Mouse (Mus musculus) brain, embryonic 14.5 days (tissue): ENCODE data around the gene Vgf.

ENCODE experiments used
- CTCF ChIP-seq: fragments of 200-500 bp; IDR thresholded peaks from 2 replicates; pipeline ENCODE4 v1.5.1; 2012; ENCODE audit warnings: inconsistent platforms, mild to moderate bottlenecking, moderate library complexity, borderline replicate concordance; ENCODE audit not compliant: insufficient read depth, insufficient read length; ENCODE audit errors: extremely low read depth
- POLR2A ChIP-seq: fragments of 200-500 bp; IDR thresholded peaks from 2 replicates; pipeline ENCODE4 v1.6.1; 2012; ENCODE audit warnings: mild to moderate bottlenecking, inconsistent platforms, borderline replicate concordance; ENCODE audit not compliant: poor library complexity, insufficient read depth, insufficient read length, severe bottlenecking; ENCODE audit errors: extremely low read depth

DNA sequence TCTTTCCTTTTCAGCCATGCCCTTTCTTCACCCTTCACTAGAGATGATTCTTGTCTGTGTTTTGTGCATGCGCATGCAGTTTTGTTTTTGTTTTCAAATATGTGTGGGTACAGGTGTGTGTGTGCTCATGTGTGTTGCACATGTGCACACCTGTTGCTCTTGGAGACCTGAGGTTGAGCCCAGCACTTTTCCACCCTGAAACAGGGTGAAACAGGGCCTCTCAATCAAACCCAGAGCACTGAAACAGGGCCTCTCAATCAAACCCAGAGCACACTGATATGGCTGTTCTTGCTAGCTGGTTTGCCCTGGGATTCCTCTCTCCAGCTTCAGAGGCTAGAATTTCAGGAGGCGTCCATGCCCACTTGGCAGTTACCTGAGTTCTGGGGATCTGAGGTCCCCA, 25.6 kb upstream of the Vgf start:
- TF ChIP-seq CTCF (no peak), POLR2A (no peak)
